Mouse (Mus musculus) G1E (cell line): Measurements from ENCODE around the gene Camkmt. TPM values are rescaled to one million over a fixed set of nuclear protein-coding genes. Genes with fewer than 3 reads are reported as not detected.

ENCODE experiments used
- ATAC-seq: 2 replicates; pipeline ENCODE4 v1.8.0; 2016; ENCODE audit warnings: mild to moderate bottlenecking; ENCODE audit not compliant: insufficient number of reproducible peaks, poor library complexity, low FRiP score, severe bottlenecking; ENCODE audit errors: extremely low read depth
- DNase-seq: peaks from one replicate; pipeline ENCODE4 v3.0.0; 2012; ENCODE audit warnings: low spot score
- H3K27me3 ChIP-seq: 2 replicates; pipeline ENCODE4 v1.6.1; 2012; ENCODE audit warnings: mild to moderate bottlenecking, low read length, inconsistent platforms; ENCODE audit not compliant: insufficient read depth
- H3K36me3 ChIP-seq: replicated peaks from 2 replicates; pipeline ENCODE3; 2012; ENCODE audit warnings: mild to moderate bottlenecking, inconsistent platforms
- H3K4me1 ChIP-seq: 2 replicates; pipeline ENCODE4 v1.6.1; 2012; ENCODE audit warnings: low read depth, low read length, inconsistent platforms, mixed read lengths; ENCODE audit not compliant: insufficient read depth
- H3K4me3 ChIP-seq: 2 replicates; pipeline ENCODE4 v1.5.1; 2012; ENCODE audit warnings: low read depth, mild to moderate bottlenecking, inconsistent platforms, low read length, moderate library complexity, mixed read lengths
- H3K9me3 ChIP-seq: replicated peaks from 2 replicates; pipeline ENCODE4 v1.6.1; 2012; ENCODE audit warnings: inconsistent platforms
- CTCF ChIP-seq: IDR thresholded peaks from 2 replicates; pipeline ENCODE4 v1.5.1; 2012; ENCODE audit warnings: low read depth, low read length, inconsistent platforms, mixed read lengths
- GATA1 ChIP-seq: IDR thresholded peaks from 2 replicates; pipeline ENCODE4 v1.6.1; 2012; ENCODE audit warnings: borderline replicate concordance, low read length, inconsistent platforms, mixed read lengths
- GATA2 ChIP-seq: IDR thresholded peaks from 2 replicates; pipeline ENCODE4 v1.6.1; 2012; ENCODE audit warnings: low read depth, low read length, inconsistent platforms, borderline replicate concordance
- POLR2AphosphoS5 ChIP-seq: IDR thresholded peaks from 2 replicates; pipeline ENCODE4 v1.6.1; 2012; ENCODE audit warnings: low read depth, low read length, inconsistent platforms; ENCODE audit not compliant: insufficient replicate concordance
- TAL1 ChIP-seq: conservative IDR thresholded peaks from 2 replicates; pipeline ENCODE4 v1.6.1; 2012; ENCODE audit warnings: low read depth, low read length, inconsistent platforms, mixed read lengths
- polyA plus RNA-seq: library from polyadenylated mRNA; stranded (reverse); fragments of >175 nt; gene quantifications from 2 replicates; pipeline ENCODE4 v1.2.3, GENCODE M21; 2012
- total RNA-seq, 2 experiments: library from RNA; stranded (forward) in 1 of 2; stranded (reverse) in 1 of 2; fragments of 200-1000 nt in 1 of 2; fragments of >200 nt in 1 of 2; fragmentation: Nextera tagmentation in 1 of 2; gene quantifications; 2 replicates each; pipeline ENCODE4 v1.2.3; 2014 to 2017

Gene Camkmt
- total and polyA plus RNA-seq, 3 experiments = 1.6 to 8.0 (median 1.7) TPM

- Histone ChIP-seq H3K9me3 (0 out of 2 replicates have a peak, but pooled peaks cover 3% of the 10 kb centered on the region), H3K36me3 (no peaks in the 10 kb centered on the region), H3K4me1 (peaks cover 32% of the 10 kb centered on the region), H3K4me3 (no peak overlapping the region; the same call in 1 of the 2 replicates), H3K27me3 (no peaks in the 10 kb centered on the region)
- TF ChIP-seq GATA1 = no peak
- TF ChIP-seq GATA2 = no peak
- TF ChIP-seq POLR2AphosphoS5 = no peak
- no peak for TF ChIP-seq CTCF
- no peak for TF ChIP-seq TAL1
- no peak for DNase-seq
- no peak for ATAC-seq
Observed at GRCm38 (mm10) chr17:85455063-85455462, 364.7 kb downstream of the Camkmt start.

- Histone ChIP-seq H3K4me3 (no peak overlapping the region), H3K27me3 (no peaks in the 10 kb centered on the region), H3K4me1 (peaks cover 28% of the 10 kb centered on the region), H3K9me3 (0 out of 2 replicates have a peak, but pooled peaks cover 3% of the 10 kb centered on the region), H3K36me3 (no peaks in the 10 kb centered on the region)
- ATAC-seq = no peak
- DNase-seq = no peak
- TF ChIP-seq TAL1 (no peak), POLR2AphosphoS5 (no peak), GATA2 (no peak), CTCF (no peak), GATA1 (no peak)
Observed at GRCm38 (mm10) chr17:85458075-85458474, 367.7 kb downstream of the Camkmt start.

GRCm38 (mm10) chr17:85458589-85458988 lies 368.2 kb downstream of the Camkmt start:
- no peak for DNase-seq
- H3K36me3 ChIP-seq = no peaks in the 10 kb centered on the region
- peaks cover 23% of the 10 kb centered on the region for H3K4me1 ChIP-seq
- H3K4me3 ChIP-seq = no peak overlapping the region
- TF ChIP-seq CTCF (no peak), POLR2AphosphoS5 (no peak), TAL1 (no peak), GATA1 (no peak), GATA2 (no peak)
- no peak for ATAC-seq
- no peaks in the 10 kb centered on the region for H3K27me3 ChIP-seq
- 0 out of 2 replicates have a peak, but pooled peaks cover 3% of the 10 kb centered on the region for H3K9me3 ChIP-seq

- H3K27me3 ChIP-seq = peaks cover 3% of the 10 kb centered on the region; the same call in 1 of the 2 replicates
- H3K9me3 ChIP-seq = no peaks in the 10 kb centered on the region
- no peak for ATAC-seq
- no peaks in the 10 kb centered on the region for H3K36me3 ChIP-seq
- no peak for TF ChIP-seq POLR2AphosphoS5
- TF ChIP-seq GATA1 = no peak
- no peak for TF ChIP-seq GATA2
- TF ChIP-seq CTCF = no peak
- DNase-seq = no peak
- peaks cover 7% of the 10 kb centered on the region; the same call in 1 of the 2 replicates for H3K4me1 ChIP-seq
- no peak overlapping the region for H3K4me3 ChIP-seq
Observed at GRCm38 (mm10) chr17:85461577-85461976, 371.2 kb downstream of the Camkmt start.

GRCm38 (mm10) chr17:85463497-85464392 lies 373.4 kb downstream of the Camkmt start:
- DNase-seq = no peak
- H3K36me3 ChIP-seq = no peaks in the 10 kb centered on the region
- ATAC-seq = no peak
- TF ChIP-seq GATA2 = no peak
- TF ChIP-seq CTCF = no peak
- no peak for TF ChIP-seq POLR2AphosphoS5
- no peak for TF ChIP-seq TAL1
- no peak overlapping the region for H3K4me3 ChIP-seq
- H3K9me3 ChIP-seq = no peaks in the 10 kb centered on the region
- peaks cover 4% of the 10 kb centered on the region; the same call in 1 of the 2 replicates for H3K4me1 ChIP-seq
- H3K27me3 ChIP-seq = peaks cover 3% of the 10 kb centered on the region; the same call in 1 of the 2 replicates
